Mouse (Mus musculus): ENCODE measurements around the gene Nod2. TPM values are rescaled to one million over a fixed set of nuclear protein-coding genes. Genes with fewer than 3 reads are reported as not detected.
A peak's percentile ranks its signal among the peaks of the same experiment; 100 is the strongest.

Nod2 gene
- polyA plus RNA-seq, 1 experiment, result not detected

DNA sequence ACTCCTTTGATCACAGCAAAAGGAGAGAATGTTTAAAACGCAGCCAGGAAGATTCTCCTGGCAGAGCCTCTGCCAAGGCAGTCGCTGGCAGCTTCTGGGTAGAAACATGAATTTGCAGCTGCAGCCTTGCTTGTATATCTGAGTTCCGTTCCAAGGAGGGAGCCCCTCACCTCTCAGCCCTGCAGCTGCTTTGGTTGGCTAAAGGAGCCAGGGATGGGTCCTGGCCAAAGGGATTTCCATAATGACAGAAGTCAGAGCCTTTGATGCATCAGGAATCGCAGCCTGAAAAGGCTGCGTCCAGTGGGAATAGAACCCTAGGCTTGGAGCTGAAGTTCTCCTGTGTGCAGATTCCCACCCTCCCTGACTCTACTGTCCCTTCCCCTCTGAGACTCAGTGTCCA lies 32.1 kb upstream of the Nod2 start:
- Histone ChIP-seq H3K4me3 (replicated peaks) (no peak overlapping the region), H3K9me3 (ENCODE audit: control insufficient read depth, low read length) (no peaks in the 10 kb centered on the region), H3K4me1 (ENCODE audit: control insufficient read depth) (no peaks in the 10 kb centered on the region), H3K27me3 (ENCODE audit: control insufficient read depth) (peaks cover 6% of the 10 kb centered on the region), H3K36me3 (ENCODE audit: control insufficient read depth) (no peaks in the 10 kb centered on the region)
- TF ChIP-seq GATA1 (IDR thresholded peaks at IDR 0.05; ENCODE audit: low read length) (no peak), TAL1 (IDR thresholded peaks at IDR 0.05; ENCODE audit: low read length) (no peak)

DNA sequence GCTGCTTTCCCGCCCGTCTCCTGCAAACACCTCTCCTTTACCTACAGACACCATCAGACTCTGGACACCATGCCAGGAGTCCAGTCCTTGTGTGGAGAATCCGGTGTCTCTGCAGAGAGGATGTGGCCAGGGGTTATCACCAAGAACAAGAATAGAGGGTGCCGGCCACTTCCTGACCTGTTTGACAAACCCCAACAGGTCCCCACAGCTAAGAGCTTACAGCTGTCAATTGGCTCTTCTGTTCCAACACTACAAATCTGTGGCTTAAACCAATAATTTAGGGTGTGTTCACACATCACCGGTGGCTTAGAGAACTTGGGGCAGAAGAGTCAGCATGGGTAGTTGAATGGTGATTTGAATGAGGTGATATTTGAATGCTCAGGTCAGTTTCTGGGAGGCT lies 28.5 kb upstream of the Nod2 start:
- Histone ChIP-seq H3K4me3 (replicated peaks) (no peak overlapping the region), H3K4me1 (ENCODE audit: control insufficient read depth) (no peaks in the 10 kb centered on the region), H3K9me3 (ENCODE audit: control insufficient read depth, low read length) (no peaks in the 10 kb centered on the region), H3K36me3 (ENCODE audit: control insufficient read depth) (no peaks in the 10 kb centered on the region), H3K27me3 (ENCODE audit: control insufficient read depth) (peaks cover 6% of the 10 kb centered on the region)
- TF ChIP-seq GATA1 (IDR thresholded peaks at IDR 0.05; ENCODE audit: low read length), result no peak
- TF ChIP-seq TAL1 (IDR thresholded peaks at IDR 0.05; ENCODE audit: low read length), result no peak

DNA sequence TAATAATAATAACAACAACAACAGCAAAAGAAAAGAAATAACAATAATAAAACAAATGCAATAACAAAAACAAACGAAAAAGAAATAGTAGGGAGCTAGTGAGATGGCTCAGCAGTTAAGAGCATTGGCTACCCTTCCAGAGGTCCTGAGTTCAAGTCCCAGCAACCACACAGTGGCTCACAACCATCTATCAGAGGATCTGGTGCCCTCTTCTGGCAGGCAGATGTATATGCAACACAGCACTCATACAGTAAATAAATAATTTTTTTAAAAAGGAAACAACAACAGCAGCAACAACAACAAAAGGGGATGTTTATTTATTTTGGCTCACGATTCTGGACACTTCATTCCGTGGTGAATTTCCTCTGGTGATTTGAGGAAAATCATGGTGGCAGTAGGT lies 27.6 kb upstream of the Nod2 start:
- TF ChIP-seq TAL1 (IDR thresholded peaks at IDR 0.05; ENCODE audit: low read length), result no peak
- no peak for TF ChIP-seq GATA1 (IDR thresholded peaks at IDR 0.05; ENCODE audit: low read length)
- Histone ChIP-seq H3K36me3 (ENCODE audit: control insufficient read depth) (no peaks in the 10 kb centered on the region), H3K4me3 (replicated peaks) (no peak overlapping the region), H3K4me1 (ENCODE audit: control insufficient read depth) (no peaks in the 10 kb centered on the region), H3K9me3 (ENCODE audit: control insufficient read depth, low read length) (no peaks in the 10 kb centered on the region), H3K27me3 (ENCODE audit: control insufficient read depth) (peaks cover 6% of the 10 kb centered on the region)

DNA sequence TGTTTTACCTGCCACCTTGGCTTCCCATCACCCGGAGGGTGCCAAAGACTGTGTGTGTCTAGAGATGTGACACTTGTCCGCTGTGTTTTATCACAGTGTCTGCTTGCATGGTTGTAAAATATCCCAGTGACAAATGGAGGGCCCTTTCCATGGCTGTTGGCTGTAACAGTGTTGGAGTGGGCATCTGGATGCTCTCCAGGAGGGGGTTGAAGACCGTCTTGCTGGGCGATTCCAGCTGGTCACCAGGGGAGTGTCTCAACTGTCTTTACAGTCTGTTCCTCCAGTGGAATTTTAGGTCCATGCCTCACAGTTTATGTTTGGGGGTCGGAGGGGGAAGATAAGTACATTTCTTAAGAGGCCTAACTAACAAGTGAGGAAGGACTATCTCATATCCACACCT lies 26.2 kb upstream of the Nod2 start:
- Histone ChIP-seq H3K36me3 (ENCODE audit: control insufficient read depth) (no peaks in the 10 kb centered on the region), H3K27me3 (ENCODE audit: control insufficient read depth) (peaks cover 6% of the 10 kb centered on the region), H3K4me3 (replicated peaks) (no peak overlapping the region), H3K9me3 (ENCODE audit: control insufficient read depth, low read length) (no peaks in the 10 kb centered on the region), H3K4me1 (ENCODE audit: control insufficient read depth) (no peaks in the 10 kb centered on the region)
- no peak for TF ChIP-seq GATA1 (IDR thresholded peaks at IDR 0.05; ENCODE audit: low read length)
- TF ChIP-seq TAL1 (IDR thresholded peaks at IDR 0.05; ENCODE audit: low read length), result no peak

DNA sequence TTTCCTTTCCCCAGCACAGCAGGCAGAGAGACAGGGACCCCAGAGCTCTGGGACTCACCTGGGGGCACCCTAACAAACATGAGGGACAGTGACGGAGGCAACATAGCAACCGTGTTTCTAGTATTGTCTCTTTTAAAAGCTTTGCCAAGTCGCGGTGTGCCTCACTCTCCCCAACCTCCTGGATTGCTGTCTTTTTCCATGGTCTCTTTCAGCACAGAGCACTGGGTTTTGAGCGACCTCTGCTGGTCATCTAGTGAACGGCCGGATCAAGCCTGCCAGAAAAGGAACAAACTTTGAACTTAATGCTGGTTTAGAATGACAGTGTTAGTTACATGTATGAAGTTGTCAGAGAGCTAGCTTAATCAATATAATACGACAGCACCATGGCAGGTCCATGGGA lies 25.7 kb upstream of the Nod2 start:
- H3K27me3 ChIP-seq (ENCODE audit: control insufficient read depth), result peaks cover 7% of the 10 kb centered on the region
- H3K4me3 ChIP-seq (replicated peaks), result no peak overlapping the region
- no peaks in the 10 kb centered on the region for H3K9me3 ChIP-seq (ENCODE audit: control insufficient read depth, low read length)
- H3K4me1 ChIP-seq (ENCODE audit: control insufficient read depth), result no peaks in the 10 kb centered on the region
- H3K36me3 ChIP-seq (ENCODE audit: control insufficient read depth), result no peaks in the 10 kb centered on the region
- TF ChIP-seq TAL1 (IDR thresholded peaks at IDR 0.05; ENCODE audit: low read length) (no peak), GATA1 (IDR thresholded peaks at IDR 0.05; ENCODE audit: low read length) (no peak)

DNA sequence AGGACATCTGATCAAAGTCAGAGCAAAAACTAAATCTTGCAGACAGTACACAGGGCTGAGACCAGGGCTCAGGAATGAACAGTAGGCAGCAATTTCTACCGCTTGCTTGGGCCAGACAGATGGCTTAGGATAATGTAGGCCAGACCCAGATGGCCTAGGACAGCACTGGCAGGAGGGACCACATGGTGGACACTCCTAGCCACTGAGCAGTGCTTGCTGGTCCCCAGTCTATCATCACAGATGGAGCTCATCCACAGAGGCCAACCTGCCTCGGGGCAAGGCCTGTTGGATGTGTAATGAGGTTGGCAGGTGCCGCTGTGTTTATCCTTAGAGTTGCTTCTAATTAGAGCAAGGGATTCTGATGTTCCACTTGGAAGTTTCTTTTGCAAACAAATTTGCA lies 23.8 kb upstream of the Nod2 start:
- no peaks in the 10 kb centered on the region for H3K9me3 ChIP-seq (ENCODE audit: control insufficient read depth, low read length)
- no peak overlapping the region for H3K4me3 ChIP-seq (replicated peaks)
- peaks cover 25% of the 10 kb centered on the region for H3K27me3 ChIP-seq (ENCODE audit: control insufficient read depth)
- H3K36me3 ChIP-seq (ENCODE audit: control insufficient read depth), result no peaks in the 10 kb centered on the region
- H3K4me1 ChIP-seq (ENCODE audit: control insufficient read depth), result peaks cover 3% of the 10 kb centered on the region; the same call in 1 of the 2 replicates
- TF ChIP-seq GATA1 (IDR thresholded peaks at IDR 0.05; ENCODE audit: low read length), result no peak
- TF ChIP-seq TAL1 (IDR thresholded peaks at IDR 0.05; ENCODE audit: low read length), result no peak

DNA sequence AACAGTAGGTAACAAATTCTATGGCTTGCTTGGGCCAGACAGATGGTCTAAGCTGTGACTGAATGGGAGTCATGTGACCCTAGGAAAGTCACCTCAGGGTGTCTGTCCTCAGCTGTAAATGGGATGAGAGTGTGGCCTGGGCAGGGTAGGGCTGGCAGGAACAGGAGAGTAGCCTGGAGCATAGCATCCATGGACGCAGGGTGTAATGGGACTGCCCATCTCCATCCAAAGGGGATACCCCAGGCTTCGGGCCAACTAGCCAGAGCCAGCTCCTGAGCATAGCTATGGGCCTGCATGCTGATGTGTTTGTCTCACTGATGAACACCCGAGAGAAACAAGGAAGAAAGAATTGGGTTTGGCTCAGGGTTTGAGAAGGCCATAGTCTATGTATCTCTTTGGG lies 22.8 kb upstream of the Nod2 start:
- Histone ChIP-seq H3K4me3 (replicated peaks) (no peak overlapping the region), H3K27me3 (ENCODE audit: control insufficient read depth) (peaks cover 22% of the 10 kb centered on the region), H3K9me3 (ENCODE audit: control insufficient read depth, low read length) (no peaks in the 10 kb centered on the region), H3K36me3 (ENCODE audit: control insufficient read depth) (no peaks in the 10 kb centered on the region), H3K4me1 (ENCODE audit: control insufficient read depth) (peaks cover 3% of the 10 kb centered on the region; the same call in 1 of the 2 replicates)
- no peak for TF ChIP-seq GATA1 (IDR thresholded peaks at IDR 0.05; ENCODE audit: low read length)
- TF ChIP-seq TAL1 (IDR thresholded peaks at IDR 0.05; ENCODE audit: low read length), result no peak

DNA sequence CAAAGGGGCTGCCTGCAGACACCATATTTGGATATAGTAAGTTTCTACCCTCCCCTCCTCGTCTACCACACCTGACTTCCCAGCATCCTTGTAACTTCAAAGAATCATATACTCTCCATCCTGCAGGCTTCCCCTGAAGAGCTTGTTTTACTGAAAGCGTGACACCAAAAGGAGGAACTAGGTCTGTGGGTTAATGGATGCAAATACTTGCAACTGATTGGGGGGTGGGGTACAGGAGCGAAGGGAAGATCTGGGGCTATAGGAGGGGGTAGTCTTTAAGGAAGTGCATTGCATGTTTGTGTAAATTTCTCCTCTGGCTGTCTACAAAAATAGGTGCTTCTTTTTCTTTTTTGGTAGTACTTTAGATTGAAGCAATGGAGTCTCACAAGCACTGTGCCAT lies 20.7 kb upstream of the Nod2 start:
- TF ChIP-seq TAL1 (IDR thresholded peaks at IDR 0.05; ENCODE audit: low read length) (no peak), GATA1 (IDR thresholded peaks at IDR 0.05; ENCODE audit: low read length) (no peak)
- Histone ChIP-seq H3K9me3 (ENCODE audit: control insufficient read depth, low read length) (no peaks in the 10 kb centered on the region), H3K27me3 (ENCODE audit: control insufficient read depth) (peaks cover 22% of the 10 kb centered on the region), H3K4me3 (replicated peaks) (no peak overlapping the region), H3K36me3 (ENCODE audit: control insufficient read depth) (no peaks in the 10 kb centered on the region), H3K4me1 (ENCODE audit: control insufficient read depth) (peaks cover 7% of the 10 kb centered on the region)

DNA sequence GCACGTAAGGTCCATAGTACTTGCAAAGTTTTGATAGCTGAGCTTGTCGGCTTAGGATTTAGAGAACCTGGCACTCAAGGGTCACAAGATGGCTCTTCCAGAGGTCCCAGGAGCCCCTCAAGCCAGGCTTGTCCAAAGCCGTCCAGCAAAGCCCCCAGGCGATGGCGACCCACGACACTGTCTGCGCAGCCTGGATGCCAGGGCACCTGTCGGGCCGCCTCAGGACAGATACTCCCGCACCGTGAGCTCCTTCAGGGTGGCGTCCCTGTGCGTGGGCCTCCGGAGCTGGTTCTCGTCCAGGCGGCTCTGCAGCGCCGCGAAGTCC lies 20.2 kb upstream of the Nod2 start:
- Histone ChIP-seq H3K27me3 (ENCODE audit: control insufficient read depth) (peaks cover 22% of the 10 kb centered on the region), H3K9me3 (ENCODE audit: control insufficient read depth, low read length) (no peaks in the 10 kb centered on the region), H3K4me1 (ENCODE audit: control insufficient read depth) (peaks cover 7% of the 10 kb centered on the region), H3K36me3 (ENCODE audit: control insufficient read depth) (no peaks in the 10 kb centered on the region), H3K4me3 (replicated peaks) (peak overlapping the region; percentile 41)
- TF ChIP-seq TAL1 (IDR thresholded peaks at IDR 0.05; ENCODE audit: low read length), result no peak
- TF ChIP-seq GATA1 (IDR thresholded peaks at IDR 0.05; ENCODE audit: low read length), result no peak

DNA sequence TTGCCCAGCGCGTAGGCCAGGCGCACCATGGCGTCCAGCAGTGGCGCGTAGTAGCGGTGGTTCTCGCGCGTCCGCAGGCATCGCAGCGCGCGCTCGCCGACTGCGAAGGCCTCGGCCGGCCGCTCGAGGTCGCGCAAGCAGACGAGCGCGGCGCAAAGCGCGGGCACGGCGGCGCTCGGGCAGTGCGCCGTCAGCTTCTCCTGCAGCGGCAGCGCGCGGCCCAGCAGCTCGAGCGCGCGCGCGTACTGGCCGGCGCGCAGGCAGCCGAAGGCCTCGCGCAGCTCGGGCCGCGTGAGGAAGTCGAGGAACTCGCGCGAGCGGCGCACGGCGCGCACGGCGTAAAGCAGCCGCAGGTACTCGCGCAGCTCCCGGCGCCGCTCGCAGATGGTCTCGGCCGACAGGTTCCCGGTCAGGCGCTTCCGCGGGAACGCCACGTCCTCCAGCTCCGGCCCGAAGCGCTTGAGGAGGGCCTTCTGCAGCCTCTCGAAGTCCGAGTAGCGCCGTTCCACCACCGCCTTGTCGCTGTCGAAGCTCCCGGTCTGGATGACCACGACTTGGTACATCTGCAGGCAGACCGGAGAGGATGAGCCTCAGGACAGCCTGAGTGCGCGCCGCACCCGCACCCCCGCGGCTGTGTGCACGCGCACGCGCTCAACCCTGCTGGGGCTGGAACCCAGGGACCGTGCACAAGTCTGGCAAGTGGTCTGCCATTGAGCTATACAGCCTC lies 19.7 kb upstream of the Nod2 start:
- Histone ChIP-seq H3K27me3 (ENCODE audit: control insufficient read depth) (peaks cover 22% of the 10 kb centered on the region), H3K4me3 (replicated peaks) (peak overlapping the region; percentile 41)

More for the DNA sequence above, 19.7 kb upstream of the Nod2 start:
- H3K9me3 ChIP-seq (ENCODE audit: control insufficient read depth, low read length), result no peaks in the 10 kb centered on the region
- peaks cover 7% of the 10 kb centered on the region for H3K4me1 ChIP-seq (ENCODE audit: control insufficient read depth)
- TF ChIP-seq TAL1 (IDR thresholded peaks at IDR 0.05; ENCODE audit: low read length) (no peak), GATA1 (IDR thresholded peaks at IDR 0.05; ENCODE audit: low read length) (no peak)
- no peaks in the 10 kb centered on the region for H3K36me3 ChIP-seq (ENCODE audit: control insufficient read depth)
